Mouse (Mus musculus) small intestine, adult 2 months (tissue): ENCODE results near the gene Sulf2. TPM values are rescaled to one million over a fixed set of nuclear protein-coding genes. Genes with fewer than 3 reads are reported as not detected.

ENCODE experiments used
- H3K27ac ChIP-seq: fragments of 200-500 bp; 2 replicates; pipeline ENCODE4 v1.5.1; 2012; ENCODE audit warnings: low read depth, low read length, control low read depth, inconsistent platforms; ENCODE audit not compliant: insufficient read depth
- H3K27me3 ChIP-seq: fragments of 200-500 bp; 2 replicates; pipeline ENCODE4 v1.6.1; 2012; ENCODE audit warnings: mild to moderate bottlenecking, moderate library complexity, low read length, inconsistent platforms; ENCODE audit not compliant: control insufficient read depth, insufficient read depth
- H3K36me3 ChIP-seq: fragments of 200-500 bp; 2 replicates; pipeline ENCODE4 v1.6.1; 2012; ENCODE audit warnings: mild to moderate bottlenecking, low read length, control low read depth, inconsistent platforms; ENCODE audit not compliant: control insufficient read depth, insufficient read depth
- H3K4me1 ChIP-seq: fragments of 200-500 bp; 2 replicates; pipeline ENCODE4 v1.6.1; 2012; ENCODE audit warnings: low read length, inconsistent platforms, mixed read lengths; ENCODE audit not compliant: control insufficient read depth, insufficient read depth, insufficient read length
- H3K4me3 ChIP-seq: fragments of 200-500 bp; 2 replicates; pipeline ENCODE4 v1.5.1; 2012; ENCODE audit warnings: low read depth, mild to moderate bottlenecking, control low read depth, inconsistent platforms, low read length, moderate library complexity
- CTCF ChIP-seq: fragments of 200-500 bp; IDR thresholded peaks from 2 replicates; pipeline ENCODE4 v1.5.1; 2012; ENCODE audit warnings: low read depth, mild to moderate bottlenecking, control low read depth, inconsistent platforms, low read length, moderate library complexity, mixed read lengths; ENCODE audit not compliant: insufficient replicate concordance, insufficient read length; ENCODE audit errors: extremely low read depth
- POLR2A ChIP-seq: fragments of 200-500 bp; IDR thresholded peaks from 2 replicates; pipeline ENCODE4 v1.6.1; 2012; ENCODE audit warnings: low read depth, mild to moderate bottlenecking, control low read depth, inconsistent platforms, low read length, moderate library complexity
- WGBS: fragments of 180-500 bp; shearing (Covaris S2); methylation state at CpG from one replicate; pipeline ENCODE4 v1.1.7; 2018; 5-methylcytosine and 5-hydroxymethylcytosine counted together
- polyA plus RNA-seq: library from polyadenylated mRNA; depleted of rRNA; stranded (reverse); fragments of >200 nt; gene quantifications from 2 replicates; pipeline ENCODE4 v1.2.3, GENCODE M21; 2012

The Sulf2 gene
- polyA plus RNA-seq, 1 experiment: 75.6 TPM

GRCm38 (mm10) chr2:166045549-166046501 is 109.6 kb downstream of the Sulf2 start:
- TF ChIP-seq CTCF (peak; percentile 84; the same call in 1 of the 2 replicates), POLR2A (no peak)
- Histone ChIP-seq H3K4me1 (peaks cover 12% of the 10 kb centered on the region; the same call in 1 of the 2 replicates), H3K27ac (no peak overlapping the region), H3K4me3 (no peak overlapping the region), H3K36me3 (peaks cover 34% of the 10 kb centered on the region), H3K27me3 (no peaks in the 10 kb centered on the region)
- WGBS: 35% methylated on average over 10 of the region's 10 CpGs

GRCm38 (mm10) chr2:166045006-166045405 is 110.5 kb downstream of the Sulf2 start:
- 28% methylated on average over 2 of the region's 2 CpGs for WGBS
- TF ChIP-seq CTCF: no peak
- TF ChIP-seq POLR2A: no peak
- peaks cover 12% of the 10 kb centered on the region; the same call in 1 of the 2 replicates for H3K4me1 ChIP-seq
- H3K27ac ChIP-seq: peak overlapping the region; percentile 26; the same call in 1 of the 2 replicates
- no peaks in the 10 kb centered on the region for H3K27me3 ChIP-seq
- no peak overlapping the region for H3K4me3 ChIP-seq
- H3K36me3 ChIP-seq: peaks cover 27% of the 10 kb centered on the region

- 54% methylated on average over 1 of the region's 1 CpGs for WGBS
- H3K4me3 ChIP-seq: no peak overlapping the region
- peaks cover 5% of the 10 kb centered on the region for H3K36me3 ChIP-seq
- H3K27me3 ChIP-seq: no peaks in the 10 kb centered on the region
- no peak for TF ChIP-seq POLR2A
- no peak overlapping the region for H3K27ac ChIP-seq
- peaks cover 12% of the 10 kb centered on the region; the same call in 1 of the 2 replicates for H3K4me1 ChIP-seq
These were observed 112.9 kb downstream of the Sulf2 start for GRCm38 (mm10) chr2:166042542-166042941.

GRCm38 (mm10) chr2:166039681-166040080 is 115.8 kb downstream of the Sulf2 start:
- TF ChIP-seq CTCF: no peak
- TF ChIP-seq POLR2A: no peak
- Histone ChIP-seq H3K27ac (no peak overlapping the region), H3K36me3 (peaks cover 6% of the 10 kb centered on the region; the same call in 1 of the 2 replicates), H3K4me1 (peaks cover 14% of the 10 kb centered on the region; the same call in 1 of the 2 replicates), H3K4me3 (no peak overlapping the region), H3K27me3 (no peaks in the 10 kb centered on the region)
- 85% methylated on average over 4 of the region's 4 CpGs for WGBS

- H3K36me3 ChIP-seq: peaks cover 6% of the 10 kb centered on the region; the same call in 1 of the 2 replicates
- no peak overlapping the region for H3K27ac ChIP-seq
- WGBS: 43% methylated on average over 3 of the region's 3 CpGs
- peaks cover 4% of the 10 kb centered on the region; the same call in 1 of the 2 replicates for H3K4me1 ChIP-seq
- TF ChIP-seq POLR2A (no peak), CTCF (peak; percentile 79; the same call in 1 of the 2 replicates)
- no peak overlapping the region for H3K4me3 ChIP-seq
- H3K27me3 ChIP-seq: no peaks in the 10 kb centered on the region
These were observed 119.7 kb downstream of the Sulf2 start for GRCm38 (mm10) chr2:166035725-166036124.

- H3K36me3 ChIP-seq: peaks cover 6% of the 10 kb centered on the region; the same call in 1 of the 2 replicates
- H3K4me1 ChIP-seq: peaks cover 7% of the 10 kb centered on the region; the same call in 1 of the 2 replicates
- WGBS: 63% methylated on average over 3 of the region's 3 CpGs
- H3K4me3 ChIP-seq: no peak overlapping the region
- no peaks in the 10 kb centered on the region for H3K27me3 ChIP-seq
- TF ChIP-seq CTCF (no peak), POLR2A (no peak)
- H3K27ac ChIP-seq: peak overlapping the region; percentile 53
These were observed 120.4 kb downstream of the Sulf2 start for GRCm38 (mm10) chr2:166034967-166035490.

- H3K4me1 ChIP-seq: peaks cover 11% of the 10 kb centered on the region; the same call in 1 of the 2 replicates
- no peak overlapping the region for H3K27ac ChIP-seq
- peaks cover 6% of the 10 kb centered on the region; the same call in 1 of the 2 replicates for H3K36me3 ChIP-seq
- 91% methylated on average over 5 of the region's 5 CpGs for WGBS
- no peaks in the 10 kb centered on the region for H3K27me3 ChIP-seq
- no peak overlapping the region for H3K4me3 ChIP-seq
- TF ChIP-seq CTCF (no peak), POLR2A (no peak)
These were observed 122.8 kb downstream of the Sulf2 start for GRCm38 (mm10) chr2:166032628-166033027.
